Mouse (Mus musculus): Measurements from ENCODE around the gene Nploc4. TPM values are rescaled to one million over a fixed set of nuclear protein-coding genes. Genes with fewer than 3 reads are reported as not detected.
A peak's percentile ranks its signal among the peaks of the same experiment; 100 is the strongest.
"Not testable (repeated sequence)": the region's sequence is repeated elsewhere in the genome, so short reads cannot be mapped to it uniquely, and the experiment has no call there.

Gene Nploc4
- polyA plus RNA-seq, 1 experiment from 2014 or later = 41.3 TPM

DNA sequence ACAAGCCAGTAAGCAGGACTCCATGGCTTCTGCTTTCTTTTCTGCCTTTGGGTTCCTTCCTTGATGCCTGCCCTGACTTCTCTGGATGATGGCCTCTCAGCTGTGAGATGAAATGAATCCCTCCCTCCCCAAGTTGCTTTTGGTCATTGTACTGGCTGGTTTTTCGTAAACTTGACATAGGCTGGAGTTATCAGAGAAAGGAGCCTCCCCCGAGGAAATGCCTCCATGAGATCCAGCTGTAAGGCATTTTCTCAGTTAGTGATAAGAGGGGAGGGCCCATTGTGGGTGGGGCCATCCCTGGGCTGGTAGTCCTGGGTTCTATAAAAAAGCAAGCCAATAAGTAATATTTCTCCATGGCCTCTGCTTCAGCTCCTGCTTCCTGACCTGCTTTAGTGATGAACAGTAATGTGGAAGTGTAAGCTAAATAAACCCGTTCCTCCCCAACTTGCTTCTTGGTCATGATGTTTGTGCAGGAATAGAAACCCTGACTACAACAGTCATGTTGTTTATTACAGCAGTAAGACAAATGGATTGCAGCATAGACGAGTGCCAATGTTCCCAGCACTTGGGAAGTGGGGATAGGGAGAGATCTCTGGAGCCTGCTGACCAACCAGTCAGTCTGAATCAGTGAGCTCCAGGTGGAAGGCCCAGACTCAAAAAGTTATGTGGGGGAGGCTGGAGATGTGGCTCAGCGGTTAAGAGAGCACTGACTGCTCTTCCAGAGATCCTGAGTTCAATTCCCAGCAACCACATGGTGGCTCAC, 82.0 kb downstream of the Nploc4 start:
- Histone ChIP-seq H3K27me3 (ENCODE audit: control insufficient read depth, insufficient read depth, low read length) (no peaks in the 10 kb centered on the region), H3K4me2 (ENCODE audit: low read length) (no peak overlapping the region), H3K36me3 (ENCODE audit: control insufficient read depth, insufficient read depth, low read length) (no peaks in the 10 kb centered on the region), H3K9me3 (ENCODE audit: control insufficient read depth, low read length) (no peaks in the 10 kb centered on the region), H3K4me1 (ENCODE audit: control insufficient read depth, insufficient read depth, low read length) (peaks cover 47% of the 10 kb centered on the region), H3K27ac (replicated peaks; ENCODE audit: low read depth, low read length) (no peak overlapping the region), H3K4me3 (replicated peaks; ENCODE audit: low read depth, low read length) (no peak overlapping the region), H3K9ac (replicated peaks; ENCODE audit: low read length) (no peak overlapping the region)
- DNase-seq = no peak
- WGBS = 90% methylated on average over 5 of the region's 5 CpGs
- no peak for ATAC-seq (ENCODE audit: low FRiP score, low TSS enrichment)

DNA sequence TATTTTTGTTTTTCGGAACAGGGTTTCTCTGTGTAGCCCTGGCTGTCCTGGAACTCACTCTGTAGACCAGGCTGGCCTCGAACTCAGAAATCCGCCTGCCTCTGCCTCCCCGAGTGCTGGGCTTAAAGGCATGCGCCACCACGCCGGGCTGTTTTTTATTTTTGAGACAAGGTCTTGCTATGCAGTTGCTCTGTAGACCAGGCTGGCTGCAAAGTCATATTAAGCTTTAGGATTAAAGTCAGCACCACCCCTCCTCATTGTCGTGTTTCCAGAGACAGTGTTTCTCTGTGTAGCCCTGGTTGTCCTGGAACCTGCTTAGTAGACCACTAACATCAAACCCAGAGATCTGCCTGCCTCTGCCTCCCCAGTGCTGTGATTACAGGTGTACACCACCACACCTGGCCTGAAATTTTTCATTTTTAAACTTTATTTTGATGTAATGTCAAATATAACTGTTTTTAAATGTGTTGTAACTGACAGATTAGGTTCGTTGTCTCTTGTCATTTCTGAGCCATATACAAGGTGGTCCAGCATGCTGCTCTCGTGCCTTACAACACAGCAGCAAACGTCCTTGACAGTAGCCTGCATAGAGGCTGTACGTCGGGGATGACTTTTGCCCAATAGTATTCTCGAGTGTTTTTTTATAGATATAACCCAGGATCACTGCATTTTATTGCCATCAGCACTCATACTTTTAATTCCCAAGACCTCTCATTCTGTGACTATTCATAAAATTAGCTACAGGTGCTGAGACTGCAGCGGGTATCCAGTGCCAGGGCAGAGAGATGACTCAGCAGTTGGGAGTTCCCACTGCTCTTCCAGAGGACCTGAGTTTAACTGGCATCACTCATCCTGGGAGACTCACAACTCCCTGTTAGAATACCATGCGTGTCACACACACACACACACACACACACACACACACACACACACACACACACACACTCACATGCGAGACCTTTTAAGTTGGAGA, 82.9 kb downstream of the Nploc4 start:
- DNase-seq (no peak), ATAC-seq (ENCODE audit: low FRiP score, low TSS enrichment) (no peak)
- H3K27me3 ChIP-seq (ENCODE audit: control insufficient read depth, insufficient read depth, low read length) = no peaks in the 10 kb centered on the region
- peaks cover 40% of the 10 kb centered on the region for H3K4me1 ChIP-seq (ENCODE audit: control insufficient read depth, insufficient read depth, low read length)
- WGBS = 88% methylated on average over 17 of the region's 17 CpGs
- H3K27ac ChIP-seq (replicated peaks; ENCODE audit: low read depth, low read length) = no peak overlapping the region
- H3K36me3 ChIP-seq (ENCODE audit: control insufficient read depth, insufficient read depth, low read length) = no peaks in the 10 kb centered on the region
- no peak overlapping the region for H3K4me3 ChIP-seq (replicated peaks; ENCODE audit: low read depth, low read length)
- no peak overlapping the region for H3K4me2 ChIP-seq (ENCODE audit: low read length)
- no peak overlapping the region for H3K9ac ChIP-seq (replicated peaks; ENCODE audit: low read length)
- H3K9me3 ChIP-seq (ENCODE audit: control insufficient read depth, low read length) = no peaks in the 10 kb centered on the region

DNA sequence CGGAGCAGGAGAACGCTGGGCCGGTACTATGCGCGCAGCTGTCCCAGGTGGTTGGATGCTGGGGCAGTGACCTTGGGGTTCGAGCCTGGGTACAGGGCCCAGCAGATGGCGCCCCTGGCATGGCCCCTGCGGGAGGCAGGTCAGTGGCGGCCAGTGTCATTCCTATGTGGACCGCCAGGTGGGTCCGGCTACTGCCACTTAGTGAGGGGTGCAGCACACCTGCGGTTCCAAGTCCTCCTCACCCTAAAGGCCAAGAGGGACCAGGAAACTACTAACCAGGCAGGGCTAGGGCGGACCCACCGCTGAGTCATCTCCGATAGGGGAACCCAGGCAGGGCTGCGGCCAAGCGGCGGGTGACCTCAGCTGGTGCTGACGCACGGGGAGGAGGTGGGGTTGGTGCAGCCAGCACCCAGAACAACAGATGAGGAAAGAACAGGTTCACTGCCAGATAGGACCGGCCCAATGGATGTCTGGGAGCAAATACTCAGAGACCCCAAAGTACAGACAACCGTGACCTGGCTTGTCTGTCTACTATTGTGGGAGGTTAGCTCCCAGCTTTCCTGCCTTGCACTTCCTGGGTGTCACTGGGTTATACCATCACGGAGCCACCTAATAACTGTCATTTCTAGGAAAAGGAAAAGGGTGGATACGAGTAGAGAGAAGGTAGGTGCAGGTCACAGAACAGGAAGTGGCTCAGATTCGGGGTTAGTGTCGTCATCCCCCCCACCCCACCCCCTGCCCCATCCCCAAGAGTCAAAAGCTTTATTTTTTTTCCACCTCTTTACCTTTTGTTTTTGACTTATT, 83.8 kb downstream of the Nploc4 start:
- 26% methylated on average over 26 of the region's 26 CpGs for WGBS
- H3K4me3 ChIP-seq (replicated peaks; ENCODE audit: low read depth, low read length) = no peak overlapping the region
- peak; percentile 61 for DNase-seq
- no peak overlapping the region for H3K4me2 ChIP-seq (ENCODE audit: low read length)
- H3K9ac ChIP-seq (replicated peaks; ENCODE audit: low read length) = no peak overlapping the region
- H3K27ac ChIP-seq (replicated peaks; ENCODE audit: low read depth, low read length) = 0 out of 2 replicates have a peak overlapping the region, but pooled peaks have one; percentile 20
- no peaks in the 10 kb centered on the region for H3K27me3 ChIP-seq (ENCODE audit: control insufficient read depth, insufficient read depth, low read length)
- ATAC-seq (ENCODE audit: low FRiP score, low TSS enrichment) = no peak
- H3K36me3 ChIP-seq (ENCODE audit: control insufficient read depth, insufficient read depth, low read length) = no peaks in the 10 kb centered on the region
- H3K4me1 ChIP-seq (ENCODE audit: control insufficient read depth, insufficient read depth, low read length) = peaks cover 40% of the 10 kb centered on the region
- H3K9me3 ChIP-seq (ENCODE audit: control insufficient read depth, low read length) = no peaks in the 10 kb centered on the region

DNA sequence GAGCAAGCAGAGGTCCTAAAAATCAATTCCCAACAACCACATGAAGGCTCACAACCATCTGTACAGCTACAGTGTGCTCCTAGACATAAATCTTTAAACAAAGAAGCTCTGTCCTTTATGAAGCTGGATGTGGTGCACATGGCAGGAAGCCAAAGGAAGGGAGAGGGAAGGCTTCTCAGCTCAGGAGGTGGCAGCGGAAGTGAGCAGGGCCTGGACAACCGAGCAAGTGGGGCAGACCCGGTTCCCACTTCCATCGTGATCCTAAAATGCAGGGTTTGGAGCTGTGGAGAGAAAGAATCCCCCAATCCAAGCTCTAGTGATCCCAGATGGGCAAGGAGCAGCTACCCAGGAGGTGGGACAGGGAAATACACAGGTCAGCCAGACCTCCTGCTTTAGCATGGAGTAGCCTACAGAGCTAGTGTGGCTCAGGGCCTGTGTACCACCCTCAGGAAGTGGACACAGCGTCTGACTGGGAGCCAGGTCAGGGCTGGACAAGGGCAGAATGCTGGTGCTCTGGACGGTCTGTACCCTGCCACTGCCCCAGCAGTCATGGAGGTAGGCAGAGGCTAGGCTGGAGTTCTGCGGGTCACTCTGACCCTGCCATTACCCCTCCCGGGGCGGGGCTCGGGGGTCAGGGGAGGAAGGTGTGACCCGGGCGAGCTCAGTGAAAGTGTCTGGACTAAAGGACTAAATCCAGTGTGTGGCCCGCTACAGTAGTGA, 84.8 kb downstream of the Nploc4 start:
- H3K4me2 ChIP-seq (ENCODE audit: low read length) = no peak overlapping the region
- H3K4me1 ChIP-seq (ENCODE audit: control insufficient read depth, insufficient read depth, low read length) = peaks cover 30% of the 10 kb centered on the region
- no peaks in the 10 kb centered on the region for H3K9me3 ChIP-seq (ENCODE audit: control insufficient read depth, low read length)
- no peak overlapping the region for H3K4me3 ChIP-seq (replicated peaks; ENCODE audit: low read depth, low read length)
- H3K9ac ChIP-seq (replicated peaks; ENCODE audit: low read length) = no peak overlapping the region
- H3K27me3 ChIP-seq (ENCODE audit: control insufficient read depth, insufficient read depth, low read length) = no peaks in the 10 kb centered on the region
- 71% methylated on average over 13 of the region's 13 CpGs for WGBS
- DNase-seq = peak; percentile 69
- H3K36me3 ChIP-seq (ENCODE audit: control insufficient read depth, insufficient read depth, low read length) = no peaks in the 10 kb centered on the region
- peak overlapping the region; percentile 53 for H3K27ac ChIP-seq (replicated peaks; ENCODE audit: low read depth, low read length)
- no peak for ATAC-seq (ENCODE audit: low FRiP score, low TSS enrichment)

DNA sequence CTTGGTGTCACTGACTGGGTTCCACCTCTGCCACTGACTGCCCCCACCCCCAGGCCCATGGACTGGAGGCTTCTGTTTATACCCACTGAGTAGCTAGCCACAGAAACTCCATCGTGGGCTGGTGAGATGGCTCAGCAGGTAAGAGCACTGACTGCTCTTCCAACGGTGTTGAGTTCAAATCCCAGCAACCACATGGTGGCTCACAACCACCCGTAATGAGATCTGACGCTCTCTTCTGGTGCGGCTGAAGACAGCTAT, 85.5 kb downstream of the Nploc4 start:
- not testable (repeated sequence) for H3K36me3 ChIP-seq (ENCODE audit: control insufficient read depth, insufficient read depth, low read length); H3K9me3 ChIP-seq (ENCODE audit: control insufficient read depth, low read length); DNase-seq; H3K4me3 ChIP-seq (replicated peaks; ENCODE audit: low read depth, low read length); H3K4me2 ChIP-seq (ENCODE audit: low read length); H3K27me3 ChIP-seq (ENCODE audit: control insufficient read depth, insufficient read depth, low read length); H3K9ac ChIP-seq (replicated peaks; ENCODE audit: low read length); ATAC-seq (ENCODE audit: low FRiP score, low TSS enrichment)
- WGBS = 93% methylated on average over 5 of the region's 5 CpGs
- Histone ChIP-seq H3K27ac (replicated peaks; ENCODE audit: low read depth, low read length) (peak overlapping the region; percentile 100; the same call in 1 of the 2 replicates), H3K4me1 (ENCODE audit: control insufficient read depth, insufficient read depth, low read length) (peaks cover 25% of the 10 kb centered on the region)

DNA sequence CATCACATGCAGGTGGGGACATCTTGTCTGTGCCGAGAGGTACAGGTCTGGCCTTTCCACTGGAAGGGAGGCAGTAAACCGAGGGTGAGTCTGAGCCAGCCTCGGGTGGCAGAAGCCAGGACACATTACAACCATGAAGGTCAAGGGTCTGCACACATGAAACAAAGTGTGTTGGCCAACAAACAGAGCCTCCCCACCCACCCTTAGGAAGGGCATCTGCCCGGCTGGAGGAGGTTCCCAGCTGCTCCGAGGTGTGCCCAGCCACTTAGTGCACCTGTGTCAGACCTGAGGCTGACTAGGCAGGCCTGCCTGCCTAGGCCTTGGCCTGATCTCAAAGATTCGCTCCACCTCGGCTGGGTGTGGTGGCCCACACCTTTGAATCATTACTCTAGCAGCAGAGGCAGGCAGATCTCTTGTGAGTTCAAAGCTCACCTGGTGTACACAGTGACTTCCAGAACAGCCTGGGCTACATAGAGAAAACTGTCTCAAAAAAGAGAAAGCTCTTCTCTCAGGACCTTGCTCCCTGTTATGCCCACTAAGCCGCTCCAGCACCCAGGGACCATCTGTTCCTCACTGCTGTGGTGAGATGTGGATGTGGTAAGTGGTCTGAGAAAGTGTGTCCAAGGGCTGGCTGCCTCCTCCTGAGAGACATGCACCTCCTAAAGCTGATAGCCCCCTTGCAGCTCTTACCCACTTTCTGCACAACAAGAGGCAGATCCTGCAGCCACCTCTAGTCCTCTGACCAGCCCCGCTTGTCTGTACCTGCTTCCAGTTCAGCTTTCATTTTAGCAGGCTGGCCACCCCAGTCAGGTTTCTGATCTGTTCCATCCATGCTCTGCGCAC, 86.0 kb downstream of the Nploc4 start:
- no peaks in the 10 kb centered on the region for H3K27me3 ChIP-seq (ENCODE audit: control insufficient read depth, insufficient read depth, low read length)
- H3K4me3 ChIP-seq (replicated peaks; ENCODE audit: low read depth, low read length) = no peak overlapping the region
- no peaks in the 10 kb centered on the region for H3K9me3 ChIP-seq (ENCODE audit: control insufficient read depth, low read length)
- peaks cover 25% of the 10 kb centered on the region for H3K4me1 ChIP-seq (ENCODE audit: control insufficient read depth, insufficient read depth, low read length)
- 0 out of 2 replicates have a peak overlapping the region, but pooled peaks have one; percentile 100 for H3K9ac ChIP-seq (replicated peaks; ENCODE audit: low read length)
- 88% methylated on average over 10 of the region's 10 CpGs for WGBS
- H3K4me2 ChIP-seq (ENCODE audit: low read length) = peak overlapping the region; percentile 99
- no peak for DNase-seq
- no peak for ATAC-seq (ENCODE audit: low FRiP score, low TSS enrichment)
- H3K27ac ChIP-seq (replicated peaks; ENCODE audit: low read depth, low read length) = peak overlapping the region; percentile 100
- H3K36me3 ChIP-seq (ENCODE audit: control insufficient read depth, insufficient read depth, low read length) = peaks cover 8% of the 10 kb centered on the region

DNA sequence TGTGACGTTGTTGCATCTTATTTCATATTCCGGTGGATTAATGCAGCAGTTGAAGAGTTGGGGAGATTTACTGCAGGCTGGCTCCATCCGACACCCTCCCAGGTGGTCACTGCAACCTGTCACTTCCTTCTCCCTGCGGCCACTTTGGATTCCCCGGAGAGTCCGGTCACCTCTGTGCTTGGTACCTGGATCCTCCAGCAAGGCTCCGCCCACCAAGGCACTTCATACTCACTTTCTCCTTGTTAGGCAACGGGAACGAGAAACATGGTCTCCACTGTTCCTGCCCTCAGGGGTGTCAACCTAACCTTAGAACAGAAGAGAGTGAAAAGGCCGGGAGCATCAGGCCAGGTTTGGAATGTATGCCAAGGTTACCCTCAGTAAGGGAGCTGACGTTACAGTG, 86.8 kb downstream of the Nploc4 start:
- Histone ChIP-seq H3K27ac (replicated peaks; ENCODE audit: low read depth, low read length) (peak overlapping the region; percentile 100), H3K4me1 (ENCODE audit: control insufficient read depth, insufficient read depth, low read length) (peaks cover 25% of the 10 kb centered on the region), H3K4me2 (ENCODE audit: low read length) (peak overlapping the region; percentile 99), H3K9ac (replicated peaks; ENCODE audit: low read length) (peak overlapping the region; percentile 100), H3K27me3 (ENCODE audit: control insufficient read depth, insufficient read depth, low read length) (no peaks in the 10 kb centered on the region), H3K9me3 (ENCODE audit: control insufficient read depth, low read length) (no peaks in the 10 kb centered on the region), H3K4me3 (replicated peaks; ENCODE audit: low read depth, low read length) (peak overlapping the region; percentile 100), H3K36me3 (ENCODE audit: control insufficient read depth, insufficient read depth, low read length) (peaks cover 10% of the 10 kb centered on the region)
- 18% methylated on average over 11 of the region's 11 CpGs for WGBS
- no peak for DNase-seq
- no peak for ATAC-seq (ENCODE audit: low FRiP score, low TSS enrichment)
